Mouse (Mus musculus): ENCODE results near the gene Gm49380.

Gm49380 gene

GRCm38 (mm10) chr9:44088877-44089608 is 24.3 kb downstream of the Gm49380 start:
- DNase-seq (ENCODE audit: low read depth), result no peak

GRCm38 (mm10) chr9:44087761-44088455 is 25.4 kb downstream of the Gm49380 start:
- peak; percentile 80 for DNase-seq (ENCODE audit: low read depth)

- DNase-seq (ENCODE audit: low read depth), result no peak
These were observed 26.3 kb downstream of the Gm49380 start for GRCm38 (mm10) chr9:44086960-44087359.

- DNase-seq (ENCODE audit: low read depth), result no peak
These were observed 27.3 kb downstream of the Gm49380 start for GRCm38 (mm10) chr9:44085741-44086665.

GRCm38 (mm10) chr9:44085276-44085675 is 28.0 kb downstream of the Gm49380 start:
- DNase-seq (ENCODE audit: low read depth), result no peak

- peak; percentile 80 for DNase-seq (ENCODE audit: low read depth)
These were observed 28.6 kb downstream of the Gm49380 start for GRCm38 (mm10) chr9:44084659-44085229.

GRCm38 (mm10) chr9:44084236-44084635 is 29.1 kb downstream of the Gm49380 start:
- no peak for DNase-seq (ENCODE audit: low read depth)

GRCm38 (mm10) chr9:44083392-44084121 is 29.7 kb downstream of the Gm49380 start:
- peak; percentile 22 for DNase-seq (ENCODE audit: low read depth)

GRCm38 (mm10) chr9:44082266-44082665 is 31.0 kb downstream of the Gm49380 start:
- no peak for DNase-seq (ENCODE audit: low read depth)

GRCm38 (mm10) chr9:44081581-44081980 is 31.7 kb downstream of the Gm49380 start:
- DNase-seq (ENCODE audit: low read depth), result no peak

- DNase-seq (ENCODE audit: low read depth), result peak; percentile 22
These were observed 32.3 kb downstream of the Gm49380 start for GRCm38 (mm10) chr9:44080953-44081352.

GRCm38 (mm10) chr9:44079997-44080780 is 33.1 kb downstream of the Gm49380 start:
- no peak for DNase-seq (ENCODE audit: low read depth)

- peak; percentile 92 for DNase-seq (ENCODE audit: low read depth)
These were observed 34.1 kb downstream of the Gm49380 start for GRCm38 (mm10) chr9:44078955-44079756.

GRCm38 (mm10) chr9:44078136-44078797 is 35.0 kb downstream of the Gm49380 start:
- DNase-seq (ENCODE audit: low read depth), result no peak

GRCm38 (mm10) chr9:44077266-44077910 is 35.9 kb downstream of the Gm49380 start:
- DNase-seq (ENCODE audit: low read depth), result no peak

GRCm38 (mm10) chr9:44076764-44077120 is 36.6 kb downstream of the Gm49380 start:
- peak; percentile 80 for DNase-seq (ENCODE audit: low read depth)

GRCm38 (mm10) chr9:44075996-44076763 is 37.1 kb downstream of the Gm49380 start:
- no peak for DNase-seq (ENCODE audit: low read depth)

Measured in NIH3T3 (cell line).